ENCODE assay signal across 17 mouse cellular contexts in the genomic region with DNA sequence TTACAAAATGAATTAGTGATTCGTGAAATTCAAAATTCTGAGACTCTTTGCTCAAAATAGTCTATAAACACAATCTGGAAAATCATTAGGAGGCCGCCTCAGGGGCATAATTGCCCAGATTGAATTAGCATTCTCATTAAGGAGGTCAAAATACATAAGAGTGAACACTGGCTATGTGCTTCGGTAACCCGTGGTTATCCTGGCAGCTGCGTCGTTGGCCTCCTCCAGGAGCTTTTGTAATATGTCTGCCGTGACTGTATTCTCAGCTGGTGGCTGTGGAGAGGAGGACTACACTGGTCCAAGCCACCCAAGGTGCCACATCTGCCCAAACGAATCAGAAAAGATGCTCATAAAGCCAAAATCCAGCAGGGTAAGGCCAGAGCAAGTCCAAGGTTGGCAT. TPM values are rescaled to one million over a fixed set of nuclear protein-coding genes. Genes with fewer than 3 reads are reported as not detected.
DNase-seq lines count a peak whose midpoint lies in the region; ATAC-seq lines count a peak whose summit lies in the region.
"Had no signal": no experiment of that assay in that cellular context is flagged by ENCODE, and none has a peak within 500 bp of the region (broad histone marks: within the 10 kb centered on the region; RNA-seq: fewer than 3 reads in every experiment).

No protein-coding gene starts in this region.

- H3K4me3 ChIP-seq in neural tube, embryonic 15.5 days (replicated peaks), result no peak overlapping the region
- H3K4me3 ChIP-seq: limb, embryonic 10.5 days had no signal

- no peaks in the 10 kb centered on the region for H3K36me3 ChIP-seq in neural tube, embryonic 15.5 days
- H3K36me3 ChIP-seq: limb, embryonic 10.5 days had no signal

- ATAC-seq in neural tube, embryonic 15.5 days (ENCODE audit: low FRiP score), result peak; percentile 45; the same call in 1 of the 2 replicates

- no peaks in the 10 kb centered on the region for H3K27me3 ChIP-seq in neural tube, embryonic 15.5 days (replicated peaks)

- no peaks in the 10 kb centered on the region for H3K9me3 ChIP-seq in neural tube, embryonic 15.5 days (replicated peaks)
- H3K9me3 ChIP-seq: limb, embryonic 10.5 days had no signal

- H3K4me1 ChIP-seq in neural tube, embryonic 15.5 days, result no peaks in the 10 kb centered on the region

- peak; percentile 87 for DNase-seq in heart, adult 11 months
- DNase-seq in heart, postnatal 4 days, result no peak
- peak; percentile 19 for DNase-seq in retina, postnatal 1 day
- DNase-seq in retina, embryonic 14.5 days (ENCODE audit: low spot score), result no peak
- peak; percentile 75 to 84 for DNase-seq in cerebellum, postnatal 10 days
- no peak for DNase-seq in layer of hippocampus, adult 11-12 months (ENCODE audit: low spot score)
- no peak for DNase-seq in left cerebral cortex, adult 8-10 months (ENCODE audit: low spot score in 2 of 2)
- DNase-seq: adrenal gland, adult 8-10 months; B cell, adult 2 months; lung, adult 2 months; lung, postnatal 4 days; right cerebral cortex, postnatal 25 days; thymus, postnatal 14 days had no signal

- H3K27ac ChIP-seq in neural tube, embryonic 15.5 days (replicated peaks), result no peak overlapping the region

- H3K4me2 ChIP-seq in neural tube, embryonic 15.5 days, result no peak overlapping the region
- H3K4me2 ChIP-seq: liver, embryonic 11.5 days; midbrain, embryonic 11.5 days had no signal

- WGBS in neural tube, embryonic 15.5 days, result 39% methylated on average over 8 of the region's 8 CpGs

- H3K9ac ChIP-seq in neural tube, embryonic 15.5 days (replicated peaks), result no peak overlapping the region

RNA-seq across cellular contexts. Expression of gene Xdh, which starts 30.5 kb away (rescaled TPM):
- 1 to 10 TPM; 3.7 to 4.6 TPM for total RNA-seq in heart, postnatal 4 days (2021)
- 0.47 and 1.5 TPM in 2 replicates for polyA plus RNA-seq in neural tube, embryonic 15.5 days (2015; fragmentation: Nextera tagmentation; extraction: Ambion mirVana)
- 10 to 100 TPM; 22.8 to 25.2 (median 24.1) TPM for total RNA-seq in left cerebral cortex, adult 8-10 months (2022)

Comparison
In these comparisons a context has a peak if more than half of its experiments do, and no peak if none do; other contexts are left out.
1. DNase-seq: peak in heart, adult 11 months (single experiment), retina, postnatal 1 day (single experiment) and cerebellum, postnatal 10 days (2 of 2); none in heart, postnatal 4 days (single experiment), retina, embryonic 14.5 days (single experiment), layer of hippocampus, adult 11-12 months (single experiment) and left cerebral cortex, adult 8-10 months (0 of 2).
2. RNA of gene Xdh, which starts 30.5 kb away (total RNA-seq): 22.8 to 25.2 TPM in left cerebral cortex, adult 8-10 months; 3.7 to 4.6 TPM in heart, postnatal 4 days; every median in the first group is over 4 times any median in the second.